Mouse (Mus musculus): Measurements from ENCODE around the gene Hist2h2aa1. TPM values are rescaled to one million over a fixed set of nuclear protein-coding genes. Genes with fewer than 3 reads are reported as not detected.
"Not testable (repeated sequence)": the region's sequence is repeated elsewhere in the genome, so short reads cannot be mapped to it uniquely, and the experiment has no call there.

The Hist2h2aa1 gene
- total RNA-seq, 2 experiments from 2014 or later, result 15.5 to 5,091 TPM

- peak; percentile 87 for ATAC-seq (replicated peaks; ENCODE audit: poor library complexity, severe bottlenecking)
Measured at GRCm38 (mm10) chr3:96269511-96270474, 24.5 kb downstream of the Hist2h2aa1 start, which contains the start of gene Hist2h2bb. Gene Hist2h2bb, plus strand, starts transcription at chr3:96269752.

DNA sequence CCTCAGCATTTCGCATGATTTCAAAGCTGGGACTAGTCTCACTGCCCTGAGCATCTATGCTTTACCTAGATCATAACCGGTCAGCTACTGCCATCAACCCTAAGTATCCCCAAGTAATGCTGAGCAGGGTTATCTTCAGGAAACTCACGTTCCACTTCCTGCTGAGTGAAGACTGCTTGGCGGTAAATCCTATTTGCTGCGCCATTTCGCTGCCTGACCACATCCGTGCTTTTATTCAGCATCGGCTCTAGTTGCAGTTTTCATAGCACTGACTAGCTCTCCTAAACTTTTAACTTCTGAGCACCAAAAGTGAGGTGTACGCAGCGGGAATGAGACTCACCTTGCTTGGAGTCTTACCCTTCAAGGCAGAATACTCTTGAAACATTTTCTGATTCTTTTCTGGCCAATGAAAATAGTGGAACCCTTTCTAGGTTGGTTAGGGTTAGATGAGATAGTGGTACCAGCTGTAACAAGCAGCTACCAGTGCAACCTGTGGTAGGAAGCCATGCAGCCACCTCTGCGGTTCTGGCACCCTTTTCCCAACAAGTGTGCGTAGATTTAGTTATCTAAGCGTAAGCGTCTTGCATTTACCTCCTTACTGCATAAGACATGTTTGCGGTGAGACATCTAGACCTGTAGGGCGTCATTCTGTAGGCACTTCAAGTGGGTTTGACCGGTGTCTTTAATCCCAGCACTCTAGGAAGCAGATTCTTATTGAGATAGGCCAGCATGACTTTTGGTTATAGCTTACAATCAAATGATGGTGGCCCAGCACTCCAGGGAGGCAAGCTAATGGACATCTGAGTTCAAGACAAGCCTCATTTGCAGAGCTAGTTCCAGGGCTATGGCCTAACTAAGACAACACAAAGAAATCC is 28.5 kb downstream of the Hist2h2aa1 start:
- no peak for ATAC-seq (replicated peaks; ENCODE audit: poor library complexity, severe bottlenecking)

GRCm38 (mm10) chr3:96277428-96277799 is 32.1 kb downstream of the Hist2h2aa1 start:
- peak; percentile 42 for ATAC-seq (replicated peaks; ENCODE audit: poor library complexity, severe bottlenecking)

- peak; percentile 92 for ATAC-seq (replicated peaks; ENCODE audit: poor library complexity, severe bottlenecking)
Measured at GRCm38 (mm10) chr3:96277800-96278624, 32.7 kb downstream of the Hist2h2aa1 start.

GRCm38 (mm10) chr3:96280660-96281059 is 35.4 kb downstream of the Hist2h2aa1 start:
- no peak for ATAC-seq (replicated peaks; ENCODE audit: poor library complexity, severe bottlenecking)

- ATAC-seq (replicated peaks; ENCODE audit: poor library complexity, severe bottlenecking), result peak; percentile 72
Measured at GRCm38 (mm10) chr3:96284457-96284856, 39.2 kb downstream of the Hist2h2aa1 start.

GRCm38 (mm10) chr3:96287334-96287733 is 42.0 kb downstream of the Hist2h2aa1 start:
- ATAC-seq (replicated peaks; ENCODE audit: poor library complexity, severe bottlenecking), result not testable (repeated sequence)

DNA sequence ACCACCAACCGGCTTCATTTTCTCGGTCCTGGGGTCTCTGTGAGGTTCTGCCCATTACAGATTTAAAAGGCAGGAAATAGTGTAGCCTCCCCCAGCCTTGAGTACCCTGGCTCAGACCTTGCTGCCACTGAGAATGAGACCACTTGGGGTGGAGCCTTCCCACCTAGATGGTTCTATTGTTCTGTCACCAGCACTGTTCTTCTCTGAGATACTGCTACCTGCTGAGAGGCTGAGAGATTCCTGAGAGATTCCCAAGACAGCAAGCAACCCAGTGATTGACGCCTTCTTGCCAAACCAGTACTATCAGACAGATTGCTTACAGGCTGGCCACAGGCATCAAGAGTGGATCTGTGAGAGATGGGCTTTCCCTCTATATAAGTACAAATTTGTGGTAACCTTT is 43.9 kb downstream of the Hist2h2aa1 start:
- ATAC-seq (replicated peaks; ENCODE audit: poor library complexity, severe bottlenecking), result no peak

DNA sequence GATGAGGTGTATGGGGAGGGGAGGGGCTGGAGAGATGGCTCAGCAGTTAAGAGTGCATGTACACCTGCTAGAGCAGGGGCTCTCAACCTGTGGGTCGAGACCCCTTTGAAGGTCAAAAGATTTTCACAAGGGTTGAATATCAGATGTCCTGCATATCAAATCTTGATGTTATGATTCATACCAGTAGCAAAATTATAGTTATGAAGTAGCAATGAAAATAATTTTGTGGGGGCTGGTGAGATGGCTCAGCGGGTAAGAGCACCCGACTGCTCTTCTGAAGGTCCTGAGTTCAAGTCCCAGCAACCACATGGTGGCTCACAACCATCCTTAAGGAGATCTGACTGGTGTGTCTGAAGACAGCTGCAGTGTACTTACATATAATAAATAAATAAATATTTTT is 45.4 kb downstream of the Hist2h2aa1 start:
- not testable (repeated sequence) for ATAC-seq (replicated peaks; ENCODE audit: poor library complexity, severe bottlenecking)

DNA sequence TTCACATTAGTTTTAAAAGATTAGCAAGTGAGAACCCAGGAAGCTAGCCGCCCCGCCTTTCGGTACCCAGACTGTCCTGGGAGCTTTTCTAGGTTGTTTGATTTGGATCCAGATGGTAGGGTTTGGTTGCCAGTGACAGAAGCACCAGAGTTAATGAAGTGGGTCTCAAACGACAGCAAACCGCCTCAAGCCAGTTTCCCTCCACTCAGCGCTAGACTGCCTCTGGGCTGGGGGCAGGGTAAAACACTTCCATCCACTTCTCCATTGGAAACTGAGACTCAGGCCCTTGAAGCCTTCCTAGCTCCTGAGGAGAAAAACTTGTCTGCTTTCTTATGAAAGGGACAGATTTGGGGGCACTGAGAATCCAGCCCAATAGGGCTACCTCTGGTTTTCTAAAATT is 47.3 kb downstream of the Hist2h2aa1 start:
- no peak for ATAC-seq (replicated peaks; ENCODE audit: poor library complexity, severe bottlenecking)

GRCm38 (mm10) chr3:96293368-96293767 is 48.1 kb downstream of the Hist2h2aa1 start:
- ATAC-seq (replicated peaks; ENCODE audit: poor library complexity, severe bottlenecking), result peak; percentile 78

- peak; percentile 93 for ATAC-seq (replicated peaks; ENCODE audit: poor library complexity, severe bottlenecking)
Measured at GRCm38 (mm10) chr3:96293787-96294186, 48.5 kb downstream of the Hist2h2aa1 start, which contains the start of gene Fcgr1. Gene Fcgr1, minus strand, starts transcription at chr3:96293969.

Other genes with a start within 250 kb of the Hist2h2aa1 start
- gene Plekho1, start 249.5 kb upstream of the Hist2h2aa1 start, total RNA-seq (2014; fragmentation: Nextera tagmentation), result 45.7 and 59.7 TPM in 2 replicates
- 30.2 and 31.3 TPM in 2 replicates for gene Plekho1, start 249.5 kb upstream of the Hist2h2aa1 start, total RNA-seq (2017)
- 16.8 and 56.2 TPM in 2 replicates for gene Vps45, start 187.0 kb upstream of the Hist2h2aa1 start, total RNA-seq (2014; fragmentation: Nextera tagmentation)
- gene Vps45, start 187.0 kb upstream of the Hist2h2aa1 start, total RNA-seq (2017), result 13.1 and 13.6 TPM in 2 replicates
- gene Otud7b, start 141.0 kb upstream of the Hist2h2aa1 start, total RNA-seq (2014; fragmentation: Nextera tagmentation), result 3.4 and 6.1 TPM in 2 replicates
- 8.8 and 12.5 TPM in 2 replicates for gene Otud7b, start 141.0 kb upstream of the Hist2h2aa1 start, total RNA-seq (2017)
- not detected in 2 replicates for gene Mtmr11, start 83.5 kb upstream of the Hist2h2aa1 start, total RNA-seq (2014; fragmentation: Nextera tagmentation)
- gene Mtmr11, start 83.5 kb upstream of the Hist2h2aa1 start, total RNA-seq (2017), result 2.6 TPM in 1 of 2 replicates, not detected in the other
- 94.6 and 123 TPM in 2 replicates for gene Sf3b4, start 73.2 kb upstream of the Hist2h2aa1 start, total RNA-seq (2014; fragmentation: Nextera tagmentation)
- 18.4 and 22.7 TPM in 2 replicates for gene Sf3b4, start 73.2 kb upstream of the Hist2h2aa1 start, total RNA-seq (2017)
- gene Sv2a, start 64.3 kb upstream of the Hist2h2aa1 start, total RNA-seq (2014; fragmentation: Nextera tagmentation), result 0.39 and 1.7 TPM in 2 replicates
- gene Sv2a, start 64.3 kb upstream of the Hist2h2aa1 start, total RNA-seq (2017), result 0.21 and 1.7 TPM in 2 replicates
- 9.4 and 44.0 TPM in 2 replicates for gene Bola1, start 25.8 kb upstream of the Hist2h2aa1 start, total RNA-seq (2014; fragmentation: Nextera tagmentation)
- gene Bola1, start 25.8 kb upstream of the Hist2h2aa1 start, total RNA-seq (2017), result 45.3 and 56.0 TPM in 2 replicates
- 2.9 and 4.4 TPM in 2 replicates for gene Hist2h2ab, start 25.6 kb upstream of the Hist2h2aa1 start, total RNA-seq (2014; fragmentation: Nextera tagmentation)
- gene Hist2h2ab, start 25.6 kb upstream of the Hist2h2aa1 start, total RNA-seq (2017), result 239 TPM in 2 replicates
- 11.4 and 41.6 TPM in 2 replicates for gene Hist2h2ac, start 24.6 kb upstream of the Hist2h2aa1 start, total RNA-seq (2014; fragmentation: Nextera tagmentation)
- gene Hist2h2ac, start 24.6 kb upstream of the Hist2h2aa1 start, total RNA-seq (2017), result 2,701 and 3,178 TPM in 2 replicates
- 5.1 and 11.2 TPM in 2 replicates for gene Hist2h2be, start 24.4 kb upstream of the Hist2h2aa1 start, total RNA-seq (2014; fragmentation: Nextera tagmentation)
- gene Hist2h2be, start 24.4 kb upstream of the Hist2h2aa1 start, total RNA-seq (2017), result 3.3 and 4.4 TPM in 2 replicates
- 35.5 and 102 TPM in 2 replicates for gene Hist2h3c2, start 6.4 kb upstream of the Hist2h2aa1 start, total RNA-seq (2014; fragmentation: Nextera tagmentation)
- 160 and 202 TPM in 2 replicates for gene Hist2h3c2, start 6.4 kb upstream of the Hist2h2aa1 start, total RNA-seq (2017)
- gene Hist2h2aa2, start 5.2 kb upstream of the Hist2h2aa1 start, total RNA-seq (2014; fragmentation: Nextera tagmentation), result 22.0 TPM in 1 of 2 replicates, not detected in the other
- gene Hist2h2aa2, start 5.2 kb upstream of the Hist2h2aa1 start, total RNA-seq (2017), result 5,007 TPM in 1 of 2 replicates, not detected in the other
- gene Hist2h3c1, start 1.2 kb downstream of the Hist2h2aa1 start, total RNA-seq (2014; fragmentation: Nextera tagmentation), result 2.6 TPM in 1 of 2 replicates, not detected in the other
- 3.9 TPM in 1 of 2 replicates, not detected in the other for gene Hist2h3c1, start 1.2 kb downstream of the Hist2h2aa1 start, total RNA-seq (2017)
- 26.9 and 57.4 TPM in 2 replicates for gene Hist2h4, start 17.8 kb downstream of the Hist2h2aa1 start, total RNA-seq (2014; fragmentation: Nextera tagmentation)
- gene Hist2h4, start 17.8 kb downstream of the Hist2h2aa1 start, total RNA-seq (2017), result 89.6 and 103 TPM in 2 replicates
- 61.4 and 193 TPM in 2 replicates for gene Hist2h3b, start 23.2 kb downstream of the Hist2h2aa1 start, total RNA-seq (2014; fragmentation: Nextera tagmentation)
- 408 and 566 TPM in 2 replicates for gene Hist2h3b, start 23.2 kb downstream of the Hist2h2aa1 start, total RNA-seq (2017)
- gene Hist2h2bb, start 24.3 kb downstream of the Hist2h2aa1 start, total RNA-seq (2014; fragmentation: Nextera tagmentation), result 530 and 902 TPM in 2 replicates
- 6,305 and 6,740 TPM in 2 replicates for gene Hist2h2bb, start 24.3 kb downstream of the Hist2h2aa1 start, total RNA-seq (2017)
- not detected in 2 replicates for gene Fcgr1, start 48.5 kb downstream of the Hist2h2aa1 start, total RNA-seq (2014; fragmentation: Nextera tagmentation)
- 0.04 and 4.6 TPM in 2 replicates for gene Fcgr1, start 48.5 kb downstream of the Hist2h2aa1 start, total RNA-seq (2017)
- not detected in 2 replicates for gene BC107364, start 206.8 kb downstream of the Hist2h2aa1 start, total RNA-seq (2014; fragmentation: Nextera tagmentation)
- not detected in 2 replicates for gene BC107364, start 206.8 kb downstream of the Hist2h2aa1 start, total RNA-seq (2017)

All from granulocyte monocyte progenitor cell, adult 5-6 weeks (primary cell).